13 mouse cellular contexts compared by ENCODE assay signal in the genomic region with DNA sequence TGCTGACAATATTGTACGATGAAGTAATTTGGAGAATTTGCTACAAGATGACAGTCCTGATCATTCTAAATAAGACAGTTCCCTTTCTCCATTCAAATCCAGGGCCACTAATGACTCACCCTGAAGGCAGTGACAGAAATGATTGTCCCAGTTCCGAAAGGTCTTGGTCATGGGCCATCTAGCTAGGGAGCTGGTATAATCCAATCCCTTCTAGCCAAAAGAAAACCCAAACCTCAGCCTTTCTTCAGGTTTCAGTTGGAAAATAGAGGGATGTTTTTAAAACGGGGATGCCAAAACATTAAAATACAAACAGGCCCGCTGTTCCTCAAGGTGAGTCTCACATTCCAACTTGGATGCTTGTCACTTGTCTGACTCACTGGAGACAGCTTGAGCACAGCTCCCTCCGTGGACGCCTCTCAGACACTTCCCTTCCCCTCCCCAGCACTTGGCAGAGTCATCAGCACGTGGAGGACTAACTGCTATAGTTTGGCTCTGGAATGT. TPM values are rescaled to one million over a fixed set of nuclear protein-coding genes. Genes with fewer than 3 reads are reported as not detected.
A peak's percentile ranks its signal among the peaks of the same experiment; 100 is the strongest.
DNase-seq lines count a peak whose midpoint lies in the region; ATAC-seq and TF ChIP-seq lines count a peak whose summit lies in the region.
"Had no signal": no experiment of that assay in that cellular context is flagged by ENCODE, and none has a peak within 500 bp of the region (broad histone marks: within the 10 kb centered on the region; RNA-seq: fewer than 3 reads in every experiment).

No protein-coding gene starts in this region.

- H3K27ac ChIP-seq in forebrain, postnatal 0 days (ENCODE audit: low read depth, low read length): no peak overlapping the region
- no peak overlapping the region for H3K27ac ChIP-seq in forebrain, embryonic 11.5 days (ENCODE audit: low read depth, low read length)
- H3K27ac ChIP-seq: embryonic facial prominence, embryonic 13.5 days had no signal

- 0 out of 2 replicates have a peak, but pooled peaks cover 3% of the 10 kb centered on the region for H3K4me1 ChIP-seq in forebrain, postnatal 0 days (ENCODE audit: insufficient read depth)
- H3K4me1 ChIP-seq in forebrain, embryonic 11.5 days (replicated peaks; ENCODE audit: control insufficient read depth, insufficient read depth, low read length): no peaks in the 10 kb centered on the region

- intact Hi-C loops in left cerebral cortex, postnatal 25 days (cut with DNase I): no loop called here

- H3K4me2 ChIP-seq in forebrain, postnatal 0 days (ENCODE audit: low read depth): no peak overlapping the region
- H3K4me2 ChIP-seq in forebrain, embryonic 11.5 days (ENCODE audit: low read depth, low read length, severe bottlenecking): no peak overlapping the region
- H3K4me2 ChIP-seq: embryonic facial prominence, embryonic 13.5 days had no signal

- peak; percentile 44 for DNase-seq in forebrain, postnatal 0 days
- DNase-seq in forebrain, embryonic 11.5 days (ENCODE audit: low spot score): no peak
- DNase-seq in adrenal gland, postnatal 25 days: peak; percentile 30
- peak; percentile 69 to 95 for DNase-seq in left cerebral cortex, postnatal 25 days (ENCODE audit: low spot score in 2 of 2)
- DNase-seq in thymus, postnatal 14 days: no peak
- DNase-seq in thymus, postnatal 10 days (ENCODE audit: low spot score in 2 of 2): no peak
- DNase-seq: lung, adult 2 months had no signal

- no peaks in the 10 kb centered on the region for H3K36me3 ChIP-seq in forebrain, postnatal 0 days (ENCODE audit: insufficient read depth)
- H3K36me3 ChIP-seq in forebrain, embryonic 11.5 days (ENCODE audit: control insufficient read depth, insufficient read depth, low read length): no peaks in the 10 kb centered on the region
- H3K36me3 ChIP-seq: embryonic facial prominence, embryonic 13.5 days had no signal

- ATAC-seq in forebrain, postnatal 0 days: peak; percentile 57; the same call in 1 of the 2 replicates
- no peak for ATAC-seq in forebrain, embryonic 11.5 days (replicated peaks; ENCODE audit: low FRiP score)
- ATAC-seq in frontal cortex, adult (ENCODE audit: low TSS enrichment): peak; percentile 82
- ATAC-seq in inflammation-experienced regulatory T-cells, adult 6 months: no peak
- ATAC-seq: intestine, embryonic 16.5 days; Patski had no signal

- 52% methylated on average over 7 of the region's 7 CpGs for WGBS in forebrain, postnatal 0 days
- 81% methylated on average over 7 of the region's 7 CpGs for WGBS in forebrain, embryonic 11.5 days

- H3K9me3 ChIP-seq in forebrain, postnatal 0 days (ENCODE audit: low read length): no peaks in the 10 kb centered on the region
- H3K9me3 ChIP-seq in forebrain, embryonic 11.5 days (ENCODE audit: control insufficient read depth, low read length): no peaks in the 10 kb centered on the region
- H3K9me3 ChIP-seq: embryonic facial prominence, embryonic 13.5 days had no signal

- H3K4me3 ChIP-seq in forebrain, postnatal 0 days (ENCODE audit: low read depth, low read length): no peak overlapping the region
- no peak overlapping the region for H3K4me3 ChIP-seq in forebrain, embryonic 11.5 days (ENCODE audit: low read depth, low read length)
- H3K4me3 ChIP-seq: embryonic facial prominence, embryonic 13.5 days had no signal

- H3K9ac ChIP-seq in forebrain, postnatal 0 days: no peak overlapping the region
- no peak overlapping the region for H3K9ac ChIP-seq in forebrain, embryonic 11.5 days (ENCODE audit: low read length)
- H3K9ac ChIP-seq: embryonic facial prominence, embryonic 13.5 days had no signal

- H3K27me3 ChIP-seq in forebrain, postnatal 0 days (ENCODE audit: insufficient read depth, low read length): no peaks in the 10 kb centered on the region
- H3K27me3 ChIP-seq in forebrain, embryonic 11.5 days (ENCODE audit: control insufficient read depth, insufficient read depth, low read length): no peaks in the 10 kb centered on the region
- H3K27me3 ChIP-seq: embryonic facial prominence, embryonic 13.5 days had no signal

- TF ChIP-seq CTCF in forebrain, postnatal 0 days (IDR thresholded peaks at IDR 0.05; ENCODE audit: low read depth): no peak

RNA-seq across cellular contexts. Expression of a gene that starts 24.0 kb away (rescaled TPM):
- total RNA-seq in forebrain, postnatal 0 days (2014; rRNA removed): 59.7 and 80.7 TPM in 2 replicates
- 15.2 and 16.7 TPM in 2 replicates for polyA plus RNA-seq in forebrain, postnatal 0 days (2015; fragmentation: Nextera tagmentation; extraction: Ambion mirVana)
- 0.55 and 1.1 TPM in 2 replicates for polyA plus RNA-seq in forebrain, embryonic 11.5 days (2014; fragmentation: Nextera tagmentation; extraction: Ambion mirVana)
- total RNA-seq in adrenal gland, postnatal 25 days (2021): 0.12 and 0.57 TPM in 2 replicates
- 100 to 1,000 TPM; 157 to 180 TPM for total RNA-seq in left cerebral cortex, postnatal 25 days (2021)
- polyA plus RNA-seq in inflammation-experienced regulatory T-cells, adult 6 months (2017; shearing (Covaris generic)): not detected
- polyA plus RNA-seq: C2C12, Patski had no signal

Comparison
In these comparisons a context has a peak if more than half of its experiments do, and no peak if none do; other contexts are left out.
1. ATAC-seq: peak in forebrain, postnatal 0 days (single experiment) and frontal cortex, adult (single experiment); none in forebrain, embryonic 11.5 days (single experiment) and inflammation-experienced regulatory T-cells, adult 6 months (single experiment).
2. DNase-seq: peak in forebrain, postnatal 0 days (single experiment), adrenal gland, postnatal 25 days (single experiment) and left cerebral cortex, postnatal 25 days (2 of 2); none in forebrain, embryonic 11.5 days (single experiment), thymus, postnatal 14 days (single experiment) and thymus, postnatal 10 days (0 of 2).
3. RNA of a gene that starts 24.0 kb away (total RNA-seq): 157 to 180 TPM in left cerebral cortex, postnatal 25 days and 59.7 to 80.7 TPM in forebrain, postnatal 0 days; 0.12 to 0.57 TPM in adrenal gland, postnatal 25 days; every median in the first group is over 10 times any median in the second.